ENCODE assay signal across 8 mouse cellular contexts in genomic region chr2:33452140-33452539, GRCm38 (mm10). TPM values are rescaled to one million over a fixed set of nuclear protein-coding genes. Genes with fewer than 3 reads are reported as not detected.
A peak's percentile ranks its signal among the peaks of the same experiment; 100 is the strongest.
DNase-seq lines count a peak whose midpoint lies in the region; ATAC-seq lines count a peak whose summit lies in the region.

No protein-coding gene starts in this region.

- intact Hi-C loops in heart, postnatal 10 days (cut with DNase I) = no loop called here

- no peaks in the 10 kb centered on the region for H3K27me3 ChIP-seq in lung, embryonic 16.5 days (ENCODE audit: control insufficient read depth, insufficient read depth, low read depth, low read length)

- H3K4me2 ChIP-seq in lung, embryonic 16.5 days (ENCODE audit: low read depth, low read length) = no peak overlapping the region

- ATAC-seq in lung, embryonic 16.5 days (ENCODE audit: low read depth) = peak; percentile 94

- peak overlapping the region; percentile 78 for H3K27ac ChIP-seq in lung, embryonic 16.5 days (ENCODE audit: low read length)

- H3K9me3 ChIP-seq in lung, embryonic 16.5 days (ENCODE audit: control insufficient read depth, low read length) = no peaks in the 10 kb centered on the region

- WGBS in lung, embryonic 16.5 days = 33% methylated on average over 4 of the region's 4 CpGs

- DNase-seq in embryo, embryonic 10 days (ENCODE audit: low spot score) = peak; percentile 20
- DNase-seq in embryo, embryonic 11 days = no peak
- DNase-seq in MN1 (ENCODE audit: low spot score) = peak; percentile 45
- DNase-seq in heart, postnatal 10 days = peak; percentile 48 to 58
- DNase-seq in cerebellum, adult 11 months = no peak
- DNase-seq in left cerebral cortex, adult 9 months (ENCODE audit: low spot score in 2 of 2) = no peak
- no peak for DNase-seq in layer of hippocampus, postnatal 10 days (ENCODE audit: low spot score in 2 of 2)

- no peak overlapping the region for H3K4me3 ChIP-seq in lung, embryonic 16.5 days (ENCODE audit: low read length)

- H3K4me1 ChIP-seq in lung, embryonic 16.5 days (replicated peaks; ENCODE audit: control insufficient read depth, insufficient read depth, low read length) = peaks cover 4% of the 10 kb centered on the region

- no peak overlapping the region for H3K9ac ChIP-seq in lung, embryonic 16.5 days (ENCODE audit: low read length)

- H3K36me3 ChIP-seq in lung, embryonic 16.5 days (ENCODE audit: control insufficient read depth, insufficient read depth, low read length) = peaks cover 13% of the 10 kb centered on the region

RNA-seq across cellular contexts. Expression of gene Zbtb43, which starts 16.2 kb away (rescaled TPM):
- total RNA-seq in heart, postnatal 10 days (2021) = 10 to 100 TPM; 20.1 to 20.5 TPM
- 17.8 TPM in 2 replicates for polyA plus RNA-seq in lung, embryonic 16.5 days (2015; fragmentation: Nextera tagmentation; extraction: Ambion mirVana)
- total RNA-seq in layer of hippocampus, postnatal 10 days (2021) = 10 to 100 TPM; 24.7 to 25.0 TPM

RNA-seq across cellular contexts. Expression of gene Zbtb34, which starts 21.0 kb away (rescaled TPM):
- total RNA-seq in heart, postnatal 10 days (2021) = 10 to 100 TPM; 20.6 to 21.5 TPM
- polyA plus RNA-seq in lung, embryonic 16.5 days (2015; fragmentation: Nextera tagmentation; extraction: Ambion mirVana) = 8.0 and 9.3 TPM in 2 replicates
- total RNA-seq in layer of hippocampus, postnatal 10 days (2021) = 10 to 100 TPM; 17.4 to 18.7 TPM

Comparison
In these comparisons a context has a peak if more than half of its experiments do, and no peak if none do; other contexts are left out.
1. DNase-seq: peak in embryo, embryonic 10 days (single experiment), MN1 (single experiment) and heart, postnatal 10 days (2 of 2); none in embryo, embryonic 11 days (single experiment), cerebellum, adult 11 months (single experiment), left cerebral cortex, adult 9 months (0 of 2) and layer of hippocampus, postnatal 10 days (0 of 2).